Mouse (Mus musculus) megakaryocyte, embryonic 14.5 days (primary cell): Measurements from ENCODE around the gene Rbms3.

ENCODE experiments used
- FLI1 ChIP-seq: IDR thresholded peaks from 2 replicates; pipeline ENCODE4 v1.6.1; 2012; ENCODE audit warnings: low read length, inconsistent platforms, mixed read lengths
- GATA1 ChIP-seq: IDR thresholded peaks from 3 replicates; pipeline ENCODE4 v1.6.1; 2012; ENCODE audit warnings: mixed read lengths, low read length, inconsistent platforms, borderline replicate concordance

- TF ChIP-seq GATA1 (no peak), FLI1 (no peak)
Measured at GRCm38 (mm10) chr9:116879600-116880457, 749.9 kb downstream of the Rbms3 start.
